Mouse (Mus musculus) regulatory T cell (primary cell): Measurements from ENCODE around the gene Borcs5.

Experiments used
- in situ Hi-C: fragments of 300-600 bp; cut with MboI, MseI; formaldehyde crosslinking; loops from one replicate; pipeline ENCODE4 v1.15.1; 2025; ENCODE audit warnings: high pct_unique_total_duplicates

The Borcs5 gene

GRCm38 (mm10) chr6:134625431-134625830 is 13.9 kb upstream of the Borcs5 start:
- in situ Hi-C loops = no loop called here

GRCm38 (mm10) chr6:134626564-134626963 is 12.7 kb upstream of the Borcs5 start:
- in situ Hi-C loops = no loop called here

DNA sequence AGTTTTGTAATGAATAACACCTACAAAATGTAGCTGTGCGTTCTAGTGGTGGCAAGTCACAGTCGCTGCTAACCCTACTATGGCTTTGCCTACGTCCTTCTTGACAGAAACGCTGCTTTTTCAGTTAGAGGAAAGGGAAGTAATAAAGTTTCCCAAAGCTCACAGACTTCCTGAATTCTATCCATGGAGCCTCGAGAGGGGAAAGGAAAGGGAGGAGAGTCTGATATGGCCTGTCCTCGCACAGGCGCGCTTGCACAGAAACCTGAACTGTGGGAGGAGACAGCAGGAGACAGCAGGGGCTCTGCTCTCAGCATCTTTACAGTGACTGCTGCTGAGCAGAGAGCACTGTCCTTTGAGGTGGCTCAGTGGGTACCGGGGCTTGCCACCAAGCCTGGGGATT is 8.9 kb upstream of the Borcs5 start:
- in situ Hi-C loops = no loop called here

DNA sequence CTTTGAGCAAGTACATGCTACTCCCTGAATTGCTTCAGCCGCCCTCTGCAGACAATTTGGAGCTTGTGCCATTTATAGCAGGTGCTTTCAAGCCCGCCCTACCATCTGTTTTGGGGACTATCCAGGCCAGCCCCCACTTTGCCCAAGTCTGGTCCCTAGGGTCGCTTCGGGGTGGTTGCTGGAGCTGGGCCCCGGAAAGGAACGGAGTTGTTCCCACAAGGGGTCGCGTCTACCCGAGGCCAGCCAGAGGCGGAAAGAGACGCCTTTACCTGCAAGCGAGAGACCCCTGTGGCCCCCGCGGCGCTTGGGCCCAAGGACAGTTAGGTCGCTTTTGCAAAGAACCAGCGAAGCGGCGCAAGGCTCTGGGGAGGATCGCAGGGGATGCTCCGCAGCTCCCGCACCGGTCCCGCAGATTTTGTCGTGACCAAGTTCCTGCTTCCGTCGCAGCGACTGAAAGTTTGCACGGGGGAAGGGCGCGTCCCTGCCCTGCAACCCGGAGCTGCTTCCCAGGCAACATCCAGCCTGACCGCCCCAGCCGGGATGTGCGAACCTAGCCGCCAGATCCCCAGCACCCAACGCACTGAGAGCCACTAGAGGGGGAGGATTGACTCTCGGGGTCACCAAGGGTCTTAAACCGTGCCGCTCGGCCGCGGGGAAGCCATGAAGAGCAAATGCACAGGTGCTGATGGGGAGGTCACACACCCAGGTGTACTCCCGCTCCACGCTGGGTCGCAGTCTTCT is 7.2 kb upstream of the Borcs5 start, which contains the start of gene Mansc1:
Gene Mansc1 (minus strand): TSS at position 542 of the 741 bp plus-strand sequence.
- in situ Hi-C loops = no loop called here

- in situ Hi-C loops = no loop called here
Observed at GRCm38 (mm10) chr6:134632756-134633155, 6.6 kb upstream of the Borcs5 start.

- in situ Hi-C loops = no loop called here
Observed at GRCm38 (mm10) chr6:134633553-134633952, 5.8 kb upstream of the Borcs5 start.

DNA sequence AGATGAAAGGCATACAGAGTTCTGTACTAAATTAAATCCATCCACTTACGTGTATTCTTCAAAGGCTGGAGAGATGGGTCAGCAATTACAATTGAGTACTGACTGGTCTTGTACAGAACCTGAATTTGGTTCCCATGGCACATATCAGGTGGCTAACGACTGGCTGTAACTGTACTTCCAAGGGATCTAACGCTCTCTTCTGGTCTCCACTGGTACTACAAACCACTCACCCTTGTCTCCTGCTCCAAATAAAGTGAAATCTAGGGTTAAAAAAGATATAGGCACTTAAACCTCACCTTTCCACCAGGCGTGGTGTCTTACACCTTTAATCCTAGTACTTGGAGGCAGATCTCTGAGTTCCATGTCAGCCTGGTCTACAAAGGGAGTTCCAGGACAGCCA is 2.8 kb upstream of the Borcs5 start:
- in situ Hi-C loops = no loop called here

GRCm38 (mm10) chr6:134639900-134640299 is 590 bp downstream of the Borcs5 start:
- in situ Hi-C loops = no loop called here

DNA sequence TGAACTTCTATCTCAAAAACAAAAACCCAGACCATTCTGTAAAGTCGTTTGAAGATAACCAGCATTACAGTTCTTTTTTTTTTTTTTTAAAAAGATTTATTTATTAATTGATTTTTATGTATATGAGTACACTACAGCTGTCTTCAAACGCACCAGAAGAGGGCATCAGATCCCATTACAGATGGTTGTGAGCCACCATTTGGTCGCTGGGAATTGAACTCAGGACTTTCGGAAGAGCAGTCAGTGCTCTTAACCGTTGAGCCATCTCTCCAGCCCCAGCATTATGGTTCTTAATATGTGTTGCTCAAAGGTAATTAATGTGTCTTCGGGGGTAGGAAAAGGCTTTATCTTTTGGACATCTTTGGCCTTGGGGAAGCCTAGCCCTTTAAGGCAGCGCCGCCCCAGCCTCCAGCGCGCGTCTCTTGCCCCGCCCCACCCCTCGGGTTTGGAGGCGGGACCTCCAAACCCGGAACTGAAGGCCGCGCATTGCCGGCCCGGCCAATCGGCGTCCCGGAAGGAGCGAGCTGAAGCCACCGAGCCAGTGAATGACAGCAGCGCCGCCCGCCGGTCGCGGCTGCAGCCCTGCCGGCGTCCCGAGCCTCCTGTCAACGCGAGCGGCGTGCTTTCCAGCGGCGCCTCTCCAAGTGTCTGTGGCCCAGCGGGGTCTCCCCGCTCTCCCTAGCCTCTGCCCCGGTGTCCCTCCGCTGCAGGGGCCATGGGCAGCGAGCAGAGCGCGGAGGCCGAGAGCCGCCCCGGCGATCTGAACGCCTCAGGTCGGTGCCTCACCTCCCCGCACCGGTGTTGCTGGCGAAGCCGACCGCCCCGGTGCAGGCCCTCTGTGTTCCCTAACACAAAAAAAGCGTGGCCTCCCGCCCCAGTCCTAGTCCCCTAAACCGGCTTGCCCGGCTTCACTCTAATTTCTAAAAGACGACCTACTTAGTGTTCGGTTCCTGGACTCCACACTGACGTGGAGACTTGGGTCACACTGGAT is 1.5 kb downstream of the Borcs5 start:
- in situ Hi-C loops = no loop called here

DNA sequence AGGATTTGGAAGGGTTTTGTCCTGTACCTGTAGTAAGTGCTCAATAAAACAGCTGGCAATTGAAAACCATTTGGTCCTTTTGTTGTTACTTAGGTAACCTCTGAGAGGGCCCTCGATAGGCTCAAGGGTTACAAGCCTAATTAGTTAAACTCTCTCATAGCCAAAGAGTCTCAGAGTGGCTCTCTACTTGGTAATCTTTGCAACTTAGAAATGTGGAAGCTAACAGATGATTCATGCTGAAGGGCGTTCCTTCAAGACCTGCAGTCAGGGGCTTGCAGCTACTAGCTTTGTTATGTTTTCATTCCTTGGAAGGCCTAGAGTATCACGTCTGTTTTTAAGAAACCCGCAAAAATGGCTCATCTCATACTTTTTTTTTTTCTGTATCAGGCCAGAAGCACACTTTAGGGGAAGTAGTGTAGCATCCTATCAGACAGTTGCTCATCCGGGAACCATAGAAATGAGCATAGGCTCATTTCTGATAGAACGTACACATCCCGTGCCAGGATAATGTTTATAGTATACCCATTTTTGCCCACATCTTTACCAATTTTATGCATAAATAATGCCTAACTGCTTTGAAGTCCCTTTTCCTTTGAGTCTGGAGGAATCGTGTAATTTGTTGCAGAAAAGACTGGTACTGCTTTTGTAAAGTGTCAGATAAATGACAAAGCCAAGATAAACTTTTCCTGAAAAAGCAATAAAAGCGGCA is 2.6 kb downstream of the Borcs5 start:
- in situ Hi-C loops = no loop called here

- in situ Hi-C loops = no loop called here
Observed at GRCm38 (mm10) chr6:134643296-134643695, 4.0 kb downstream of the Borcs5 start.

DNA sequence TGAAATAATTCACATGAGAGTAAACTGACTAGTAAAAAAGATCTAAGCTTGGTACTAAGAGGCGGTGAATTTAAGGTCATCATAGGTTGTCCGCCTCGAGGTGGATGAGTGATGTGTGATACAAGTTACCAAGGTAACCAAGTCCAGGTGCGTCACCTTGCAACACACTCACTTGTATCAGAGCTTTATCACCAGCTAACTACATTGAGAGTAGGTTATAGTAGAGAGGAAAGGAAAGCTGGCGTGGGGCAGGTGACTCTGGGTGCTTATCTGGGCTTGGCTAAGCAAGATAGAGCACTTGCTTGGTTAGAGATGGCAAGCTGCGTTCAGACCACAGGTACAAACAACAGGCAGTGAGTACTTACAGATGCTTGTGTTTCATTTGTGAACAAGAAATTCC is 7.5 kb downstream of the Borcs5 start:
- in situ Hi-C loops = no loop called here

- in situ Hi-C loops = no loop called here
Observed at GRCm38 (mm10) chr6:134647621-134648020, 8.3 kb downstream of the Borcs5 start.

- in situ Hi-C loops = no loop called here
Observed at GRCm38 (mm10) chr6:134648356-134648755, 9.0 kb downstream of the Borcs5 start.

GRCm38 (mm10) chr6:134656527-134656926 is 17.2 kb downstream of the Borcs5 start:
- in situ Hi-C loops = loop anchor here (5.0 kb wide), 1 partner anchor 291 kb away; no protein-coding TSS in a partner anchor

GRCm38 (mm10) chr6:134659108-134659958 is 20.0 kb downstream of the Borcs5 start:
- in situ Hi-C loops = loop anchor here (5.0 kb wide), 1 partner anchor 288 kb away; no protein-coding TSS in a partner anchor

DNA sequence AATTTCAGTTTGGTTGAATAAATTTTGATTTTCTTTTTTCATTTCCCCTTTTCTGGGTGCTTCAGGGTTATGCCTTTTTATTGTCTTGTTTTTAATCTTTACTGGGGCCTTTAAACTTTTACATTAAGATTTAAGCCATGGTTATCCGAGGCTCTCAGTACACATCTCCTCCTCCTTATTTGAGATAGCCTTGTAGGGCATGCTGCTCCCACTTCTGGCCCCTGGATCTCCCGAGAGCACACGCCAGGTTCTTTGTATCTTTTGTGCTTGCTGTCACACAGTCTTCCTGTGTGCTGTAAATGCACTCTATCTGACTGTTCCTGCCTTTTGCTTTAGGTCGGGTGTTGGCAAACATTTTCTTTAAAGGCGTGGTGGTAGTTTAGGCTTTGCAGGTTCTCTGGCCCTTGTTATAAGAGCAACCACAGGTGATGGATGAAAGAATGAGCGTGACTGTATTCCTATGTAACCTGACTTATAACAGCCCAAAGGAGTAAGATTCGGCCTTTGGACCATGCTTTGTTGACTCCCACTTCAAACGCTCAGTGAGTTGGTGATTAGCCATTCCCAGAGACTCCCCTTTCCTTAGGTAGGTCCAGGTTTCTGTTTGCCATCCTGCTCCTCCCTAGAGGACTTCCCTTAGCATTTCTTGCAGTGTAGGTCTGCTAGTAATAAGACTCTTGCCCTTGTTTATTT is 21.6 kb downstream of the Borcs5 start:
- in situ Hi-C loops = loop anchor here (5.0 kb wide), 1 partner anchor 201 kb away; no protein-coding TSS in a partner anchor

- in situ Hi-C loops = loop anchor here (5.0 kb wide), 1 partner anchor 198 kb away; no protein-coding TSS in a partner anchor
Observed at GRCm38 (mm10) chr6:134664573-134664972, 25.3 kb downstream of the Borcs5 start.

DNA sequence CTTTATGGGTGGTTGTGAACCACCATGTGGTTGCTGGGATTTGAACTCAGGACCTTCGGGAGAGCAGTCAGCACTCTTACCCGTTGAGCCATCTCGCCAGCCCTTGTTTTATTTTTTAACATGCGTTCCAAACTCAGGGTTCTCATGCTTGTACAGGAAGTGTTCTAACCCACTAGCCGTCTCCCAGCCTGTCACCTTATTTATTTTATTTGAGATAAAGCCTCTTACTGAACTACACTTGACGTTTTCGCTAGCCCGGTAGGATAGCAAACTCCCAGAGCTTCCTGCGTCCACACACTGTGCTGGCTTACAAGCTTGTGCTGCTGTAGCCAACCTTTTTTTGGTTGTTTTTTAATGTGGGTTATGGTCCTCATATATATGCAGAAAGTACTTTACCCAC is 26.5 kb downstream of the Borcs5 start:
- in situ Hi-C loops = no loop called here

GRCm38 (mm10) chr6:134668519-134668918 is 29.2 kb downstream of the Borcs5 start:
- in situ Hi-C loops = no loop called here
